Mouse (Mus musculus): Measurements from ENCODE around the gene Ddi1.
"Not testable (repeated sequence)": the region's sequence is repeated elsewhere in the genome, so short reads cannot be mapped to it uniquely, and the experiment has no call there.

Gene Ddi1

GRCm38 (mm10) chr9:6269796-6270280 lies at the start of gene Ddi1:
Ddi1 (minus strand) TSS chr9:6269846.
- DNase-seq (ENCODE audit: low read depth, low spot score): no peak

DNA sequence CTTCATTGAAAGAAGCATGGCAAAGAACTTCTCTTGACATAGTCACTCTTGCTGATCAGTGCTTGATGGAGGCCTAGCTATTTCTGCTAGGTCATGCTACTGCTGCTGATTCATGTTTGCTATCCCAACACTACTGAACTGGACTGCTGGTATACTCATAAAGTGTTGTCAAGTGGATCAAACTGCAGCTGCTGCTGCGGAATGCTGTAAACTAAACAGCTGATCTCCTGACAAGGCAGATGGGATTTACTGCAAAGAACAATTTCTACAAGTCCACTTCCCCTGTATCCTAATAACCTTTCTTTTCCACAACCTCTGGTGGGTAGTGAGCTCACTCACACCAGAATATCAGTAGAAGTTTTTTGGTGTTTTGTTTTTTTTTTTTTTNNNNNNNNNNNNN lies 47.5 kb upstream of the Ddi1 start:
- DNase-seq (ENCODE audit: low read depth, low spot score): no peak

GRCm38 (mm10) chr9:6305847-6306246 lies 36.2 kb upstream of the Ddi1 start:
- no peak for DNase-seq (ENCODE audit: low read depth, low spot score)

GRCm38 (mm10) chr9:6304590-6304989 lies 34.9 kb upstream of the Ddi1 start:
- no peak for DNase-seq (ENCODE audit: low read depth, low spot score)

GRCm38 (mm10) chr9:6302050-6302449 lies 32.4 kb upstream of the Ddi1 start:
- DNase-seq (ENCODE audit: low read depth, low spot score): no peak

GRCm38 (mm10) chr9:6298547-6298946 lies 28.9 kb upstream of the Ddi1 start:
- no peak for DNase-seq (ENCODE audit: low read depth, low spot score)

- DNase-seq (ENCODE audit: low read depth, low spot score): no peak
Measured at GRCm38 (mm10) chr9:6289211-6289696, 19.6 kb upstream of the Ddi1 start.

GRCm38 (mm10) chr9:6286770-6287169 lies 17.1 kb upstream of the Ddi1 start:
- no peak for DNase-seq (ENCODE audit: low read depth, low spot score)

- no peak for DNase-seq (ENCODE audit: low read depth, low spot score)
Measured at GRCm38 (mm10) chr9:6277526-6277925, 7.9 kb upstream of the Ddi1 start.

DNA sequence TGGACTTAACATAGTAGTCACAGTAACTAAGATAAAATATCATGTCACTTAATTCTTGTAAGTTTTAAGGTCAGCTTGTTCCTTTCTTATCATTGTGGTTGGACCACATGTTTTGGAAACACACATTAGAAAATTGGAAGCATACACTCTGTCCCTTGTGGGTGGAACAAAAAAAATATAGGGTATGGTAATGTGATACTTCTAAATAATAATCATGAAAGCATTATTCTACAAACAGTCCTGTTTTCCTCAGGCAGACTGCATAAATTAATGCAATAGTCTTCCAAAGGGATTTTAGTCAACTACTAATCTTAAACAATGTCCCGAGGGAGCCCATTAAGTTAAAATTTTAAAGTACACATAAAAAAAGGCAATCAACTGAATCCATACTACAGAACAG lies 6.7 kb upstream of the Ddi1 start:
- DNase-seq (ENCODE audit: low read depth, low spot score): no peak

DNA sequence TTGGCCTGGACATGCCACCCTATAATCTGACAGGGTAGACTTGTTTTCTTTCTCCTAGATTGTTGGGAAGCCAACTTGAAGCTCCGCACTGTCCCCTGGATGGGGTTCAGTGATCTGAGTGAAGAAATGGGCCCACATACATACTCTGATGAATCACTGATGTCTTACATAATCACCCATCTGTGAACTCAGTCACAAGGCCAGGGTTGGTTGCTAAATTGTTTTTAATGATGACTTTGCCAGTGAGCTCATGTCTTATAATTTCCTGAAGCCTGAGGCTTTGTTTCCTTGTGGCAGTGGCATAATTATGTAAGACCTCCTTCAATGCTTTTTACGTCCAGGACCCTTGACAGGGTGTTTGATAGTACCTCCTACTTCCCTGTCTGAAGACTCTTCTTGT lies 4.8 kb downstream of the Ddi1 start:
- no peak for DNase-seq (ENCODE audit: low read depth, low spot score)

GRCm38 (mm10) chr9:6257072-6257471 lies 12.6 kb downstream of the Ddi1 start:
- DNase-seq (ENCODE audit: low read depth, low spot score): no peak

GRCm38 (mm10) chr9:6251990-6252389 lies 17.7 kb downstream of the Ddi1 start:
- no peak for DNase-seq (ENCODE audit: low read depth, low spot score)

GRCm38 (mm10) chr9:6250320-6250719 lies 19.3 kb downstream of the Ddi1 start:
- no peak for DNase-seq (ENCODE audit: low read depth, low spot score)

- DNase-seq (ENCODE audit: low read depth, low spot score): not testable (repeated sequence)
Measured at GRCm38 (mm10) chr9:6235982-6236381, 33.7 kb downstream of the Ddi1 start.

DNA sequence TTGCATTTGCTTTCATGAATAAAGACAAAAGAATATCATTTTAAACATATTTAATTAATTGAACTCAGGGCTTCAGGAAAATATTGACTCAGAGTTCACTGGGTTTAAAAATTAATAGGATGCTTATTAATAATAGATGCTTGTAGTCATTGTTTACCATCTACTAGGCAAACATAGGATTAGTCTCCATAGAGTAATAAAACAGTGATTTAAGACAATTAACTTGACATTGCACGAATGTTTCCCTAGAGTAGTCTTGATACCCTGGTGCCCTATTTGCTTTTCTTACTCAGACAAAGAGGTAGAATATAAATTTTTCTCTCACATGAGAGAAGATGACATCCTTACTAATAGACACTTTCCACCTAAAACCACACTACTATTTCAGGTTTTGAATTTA lies 52.1 kb downstream of the Ddi1 start:
- DNase-seq (ENCODE audit: low read depth, low spot score): no peak

GRCm38 (mm10) chr9:6212862-6213261 lies 56.8 kb downstream of the Ddi1 start:
- DNase-seq (ENCODE audit: low read depth, low spot score): no peak

All from A20 (cell line).